Mouse (Mus musculus) T-helper 1 cell (primary cell): ENCODE data around the gene Olfr3.

Experiments
- in situ Hi-C: fragments of 300-600 bp; cut with MboI, MseI; formaldehyde crosslinking; loops from one replicate; pipeline ENCODE4 v1.15.1; 2025; ENCODE audit warnings: high pct_unique_total_duplicates

The Olfr3 gene

DNA sequence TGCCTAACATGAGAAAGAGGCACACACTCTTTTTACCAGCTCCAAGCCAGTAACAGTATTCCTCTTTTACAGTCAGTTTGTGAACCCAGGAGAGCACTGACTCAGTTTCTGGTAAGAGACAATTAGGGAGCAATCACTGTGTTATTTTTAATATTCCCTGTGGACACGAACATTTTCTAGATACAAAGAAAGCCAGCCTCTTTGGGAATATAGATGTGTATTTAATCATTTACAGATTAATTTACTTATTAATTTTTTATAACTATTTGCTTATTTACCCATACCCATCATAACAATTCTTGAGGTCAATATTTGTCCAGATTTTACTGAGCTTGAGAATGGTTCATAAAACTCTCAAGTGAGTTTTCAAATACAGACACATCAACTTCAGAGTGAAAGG, at the start of gene Olfr3:
Gene Olfr3, minus strand, starts transcription at position 101 of the 400 bp plus-strand sequence.
- in situ Hi-C loops: no loop called here

DNA sequence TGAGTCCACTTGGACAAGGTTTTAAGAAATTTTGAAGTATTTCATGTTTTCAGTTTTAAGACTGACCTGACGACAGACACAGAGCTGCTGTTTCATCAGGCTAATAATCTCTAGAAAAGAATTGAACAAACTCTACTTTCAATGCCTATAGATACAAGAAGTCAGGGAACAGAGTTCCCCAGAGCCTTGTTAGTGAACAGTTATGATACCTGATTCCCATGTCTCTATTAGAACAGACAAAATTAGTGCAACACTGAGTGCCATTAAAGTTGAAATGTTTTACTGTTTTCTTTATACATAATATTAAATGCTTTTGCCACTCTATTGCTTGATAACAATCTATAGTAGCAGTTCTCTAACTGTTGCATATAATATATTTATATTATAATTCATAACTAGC, 45.7 kb upstream of the Olfr3 start, which contains the start of gene Olfr351:
Gene Olfr351, minus strand, starts transcription at position 101 of the 400 bp plus-strand sequence.
- in situ Hi-C loops: no loop called here

DNA sequence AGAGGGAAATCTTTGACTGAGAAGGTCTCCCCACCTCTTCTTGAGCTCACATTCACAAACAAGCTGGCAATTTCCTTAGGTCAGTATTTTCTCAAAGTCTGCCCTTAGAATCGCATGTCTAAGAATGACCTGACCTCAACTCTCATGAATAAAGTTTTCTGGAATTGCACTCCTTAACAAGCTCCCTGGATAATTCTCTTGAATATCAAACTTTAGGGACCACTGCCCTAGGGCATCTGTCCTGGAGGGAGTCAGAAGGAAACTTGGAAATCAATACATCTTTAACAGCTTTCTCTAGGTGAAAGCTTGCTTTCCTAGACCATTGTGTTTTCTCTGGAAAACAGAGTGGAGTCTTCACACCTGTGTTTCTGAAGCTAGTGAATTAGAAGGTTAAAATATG, 29.2 kb upstream of the Olfr3 start, which contains the start of gene Olfr350:
Gene Olfr350, plus strand, starts transcription at position 301 of the 400 bp plus-strand sequence.
- in situ Hi-C loops: no loop called here

DNA sequence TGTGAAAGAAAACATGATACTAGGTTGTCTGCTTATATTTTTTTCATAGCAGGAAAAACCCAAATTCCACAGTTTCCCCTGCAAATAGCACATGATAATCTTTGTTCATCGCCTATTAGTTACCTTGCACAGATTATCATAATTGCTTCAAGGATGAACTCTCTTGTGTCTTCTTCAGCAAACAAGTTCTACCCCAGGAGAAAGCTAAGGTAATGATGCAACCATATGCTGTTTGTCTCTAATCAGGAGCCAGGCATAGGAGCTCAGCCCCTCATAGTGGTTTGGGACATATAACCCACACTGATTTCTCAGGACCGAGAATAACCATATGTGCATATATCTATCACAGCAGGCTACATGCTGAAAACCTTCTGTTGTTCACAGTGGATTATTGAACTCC, 26.6 kb downstream of the Olfr3 start, which contains the start of gene Olfr50:
Gene Olfr50, plus strand, starts transcription at position 301 of the 400 bp plus-strand sequence.
- in situ Hi-C loops: no loop called here

DNA sequence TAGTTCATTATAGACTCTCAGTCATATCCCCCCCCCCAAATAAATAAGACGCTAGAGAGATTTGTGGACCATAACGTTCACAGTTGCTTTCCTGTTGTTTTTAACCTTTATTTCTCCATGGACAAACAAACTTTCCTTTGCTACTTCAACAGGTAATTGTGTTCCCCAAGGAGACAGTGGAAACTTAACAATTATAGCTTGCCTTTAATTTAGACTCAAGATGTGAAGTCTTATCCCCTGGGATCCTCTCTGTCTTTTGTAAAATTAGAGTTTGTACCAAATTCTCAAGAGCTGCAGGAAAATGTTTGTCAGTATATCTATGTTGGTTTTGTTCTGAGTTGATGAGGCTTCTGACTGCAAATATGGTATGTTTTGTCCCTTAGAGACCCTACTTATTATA, 32.9 kb downstream of the Olfr3 start, which contains the start of gene Olfr348:
Gene Olfr348, plus strand, starts transcription at position 301 of the 400 bp plus-strand sequence.
- in situ Hi-C loops: no loop called here
